Mouse (Mus musculus) ES-Bruce4 (cell line): ENCODE measurements at regions not wholly inside any gene's neighbourhood (a gene's known extent, or its start where the extent isn't known, plus 50 kb on each side); places are given as distances from the start of the nearest gene placed in this dataset.

Source experiments
- EP300 ChIP-seq: IDR thresholded peaks from 2 replicates; pipeline ENCODE4 v1.6.1; 2011; ENCODE audit warnings: low read depth, low read length; ENCODE audit not compliant: insufficient read depth
- POLR2A ChIP-seq: IDR thresholded peaks from one replicate; pipeline ENCODE4 v1.8.1; 2011; ENCODE audit warnings: low read length; ENCODE audit not compliant: insufficient read depth

DNA sequence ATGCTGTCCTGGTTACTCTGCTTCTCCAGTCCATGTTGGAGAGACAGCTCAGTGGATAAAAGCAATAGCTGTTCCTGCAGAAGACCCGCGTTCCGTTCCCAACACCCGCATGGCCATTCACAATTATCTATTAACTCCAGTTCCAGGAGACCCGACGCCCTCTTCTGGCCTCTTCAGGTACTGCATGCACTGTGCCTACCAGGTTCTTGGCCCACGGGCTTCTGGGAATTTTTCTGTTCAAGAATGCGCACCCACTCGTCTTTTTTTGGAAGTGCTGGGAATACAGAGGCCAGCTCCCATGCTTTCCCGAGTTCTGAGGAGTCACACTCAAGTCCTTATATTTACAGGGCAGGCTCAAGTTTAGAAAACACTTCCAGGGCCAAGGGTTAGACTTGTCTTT is 76.6 kb downstream of the Tbx3 start:
- TF ChIP-seq EP300 (no peak), POLR2A (no peak)
